Mouse (Mus musculus): ENCODE data around the gene Nectin4. TPM values are rescaled to one million over a fixed set of nuclear protein-coding genes. Genes with fewer than 3 reads are reported as not detected.

The Nectin4 gene
- total and polyA plus RNA-seq, 3 experiments, result 0.30 to 2.7 (median 0.49) TPM

DNA sequence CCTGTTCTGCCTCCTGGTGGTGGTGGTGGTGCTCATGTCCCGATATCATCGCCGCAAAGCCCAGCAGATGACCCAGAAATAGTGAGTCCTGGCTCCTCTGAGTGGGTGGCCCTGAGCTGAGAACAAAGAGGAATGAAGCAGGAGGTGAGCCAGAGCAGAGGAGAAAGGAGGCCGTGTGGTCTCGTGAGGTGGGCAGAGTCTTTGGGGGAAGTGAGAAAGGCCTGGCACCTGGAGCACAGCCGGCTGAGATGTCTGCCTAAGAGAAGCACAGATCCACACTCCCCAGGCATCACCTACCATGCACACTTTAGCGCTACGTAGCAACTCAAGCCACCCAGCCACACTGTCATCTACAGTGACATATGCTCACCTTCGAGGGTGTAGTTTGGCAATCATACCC lies 15.3 kb downstream of the Nectin4 start:
- 0 out of 2 replicates have a peak overlapping the region, but pooled peaks have one; percentile 14 for H3K4me2 ChIP-seq (ENCODE audit: insufficient read depth, low read depth, poor library complexity, severe bottlenecking)
- no peak overlapping the region for H3K27ac ChIP-seq (ENCODE audit: insufficient read depth, low read depth)
- H3K36me3 ChIP-seq (replicated peaks in 1 of 2; ENCODE audit: control insufficient read depth in 1 of 2, insufficient read depth in 1 of 2, low read length in 1 of 2), result no peaks in the 10 kb centered on the region
- no peak for DNase-seq (ENCODE audit: extremely low read depth)
- H3K9ac ChIP-seq (ENCODE audit: insufficient read depth, low read depth), result no peak overlapping the region
- peaks cover 7% of the 10 kb centered on the region for H3K79me2 ChIP-seq (replicated peaks; ENCODE audit: control insufficient read depth, extremely low read depth, insufficient read depth, poor library complexity, severe bottlenecking)
- peak overlapping the region in 1 of 3 experiments; percentile 10 for H3K4me3 ChIP-seq (replicated peaks in 1 of 3; ENCODE audit: low read depth in 2 of 3, low read length in 2 of 3, poor library complexity in 1 of 3)
- in situ Hi-C loops (cut with MboI; ENCODE audit: low pct_ligation_motif_present, low pct_unique_long_range_greater_than_20kb, low sequenced_read_pairs) (no loop called here), dilution Hi-C loops (cut with MboI; ENCODE audit: extremely low pct_ligation_motif_present, extremely low pct_unique_long_range_greater_than_20kb, low sequenced_read_pairs) (no loop called here)
- peaks cover 45 to 65% of the 10 kb centered on the region in 2 experiments for H3K4me1 ChIP-seq (ENCODE audit: control insufficient read depth in 1 of 2, insufficient read depth in 2 of 2)
- TF ChIP-seq PAX5 (IDR thresholded peaks at IDR 0.05; ENCODE audit: low read length) (no peak), JUN (IDR thresholded peaks at IDR 0.05; ENCODE audit: insufficient read depth, low read depth, low read length) (no peak), TBP (conservative IDR thresholded peaks at IDR 0.05; ENCODE audit: low read depth, low read length) (no peak), BHLHE40 (IDR thresholded peaks at IDR 0.05; ENCODE audit: low read depth, low read length) (peak; percentile 91), MAX (IDR thresholded peaks at IDR 0.05; ENCODE audit: low read length) (no peak), GABPA (IDR thresholded peaks at IDR 0.05; ENCODE audit: insufficient replicate concordance, low read depth, low read length) (no peak), MAZ (IDR thresholded peaks at IDR 0.05; ENCODE audit: low read depth, low read length) (no peak), SMC3 (IDR thresholded peaks at IDR 0.05; ENCODE audit: low read depth, low read length) (peak; percentile 41), RAD21 (IDR thresholded peaks at IDR 0.05; ENCODE audit: low read depth, low read length) (no peak; the same call in 1 of the 2 replicates), TCF12 (IDR thresholded peaks at IDR 0.05; ENCODE audit: low read depth, low read length) (no peak), CTCF (conservative IDR thresholded peaks at IDR 0.05 in 1 of 2, IDR thresholded peaks at IDR 0.05 in 1 of 2; ENCODE audit: low read depth in 2 of 2, low read length in 2 of 2) (peak in 1 of 2 experiments; percentile 50; a peak in 2 of 4 replicates), NRF1 (IDR thresholded peaks at IDR 0.05; ENCODE audit: low read depth, low read length) (no peak), POLR2AphosphoS2 (IDR thresholded peaks at IDR 0.05; ENCODE audit: low read depth, low read length) (no peak), CHD1 (IDR thresholded peaks at IDR 0.05; ENCODE audit: low read depth, low read length) (no peak), USF1 (IDR thresholded peaks at IDR 0.05; ENCODE audit: low read depth, low read length) (no peak), MYC (IDR thresholded peaks at IDR 0.05; ENCODE audit: low read depth, low read length) (no peak), ZKSCAN1 (IDR thresholded peaks at IDR 0.05; ENCODE audit: borderline replicate concordance, low read depth, low read length) (no peak), KAT2A (IDR thresholded peaks at IDR 0.05; ENCODE audit: insufficient replicate concordance, low read length) (no peak), EP300 (IDR thresholded peaks at IDR 0.05; ENCODE audit: low read length) (no peak), RCOR1 (conservative IDR thresholded peaks at IDR 0.05; ENCODE audit: low read depth, low read length) (no peak), POLR2A (IDR thresholded peaks at IDR 0.05; ENCODE audit: low read depth, low read length) (no peak), E2F4 (IDR thresholded peaks at IDR 0.05; ENCODE audit: insufficient replicate concordance, low read depth, low read length) (no peak), MXI1 (IDR thresholded peaks at IDR 0.05; ENCODE audit: low read depth, low read length) (0 out of 2 replicates have a peak, but pooled peaks have one; percentile 35), ZNF384 (IDR thresholded peaks at IDR 0.05; ENCODE audit: low read depth, low read length) (no peak), JUND (conservative IDR thresholded peaks at IDR 0.05; ENCODE audit: low read depth, low read length) (no peak), IRF4 (IDR thresholded peaks at IDR 0.05; ENCODE audit: low read depth, low read length) (peak; percentile 58; the same call in 1 of the 2 replicates)
- H3K27me3 ChIP-seq (replicated peaks), result peaks cover 8% of the 10 kb centered on the region
- H3K9me3 ChIP-seq (replicated peaks; ENCODE audit: low read length), result no peaks in the 10 kb centered on the region
